Mouse (Mus musculus) heart, embryonic 15.5 days (tissue): ENCODE data around the gene Eri3. TPM values are rescaled to one million over a fixed set of nuclear protein-coding genes. Genes with fewer than 3 reads are reported as not detected.

ENCODE experiments used
- ATAC-seq: fragments of 200-750 bp; cut with Nextera tagmentation; replicated peaks from 2 replicates; pipeline ENCODE4 v1.8.0; 2017; ENCODE audit warnings: low read depth, moderate TSS enrichment; ENCODE audit not compliant: insufficient number of reproducible peaks, insufficient read depth, low FRiP score
- H3K27ac ChIP-seq: fragments of 300-500 bp; sonication (generic); 2 replicates; pipeline ENCODE4 v1.5.1; 2015; ENCODE audit warnings: mild to moderate bottlenecking, inconsistent platforms
- H3K27me3 ChIP-seq: fragments of 300-500 bp; sonication (generic); 2 replicates; pipeline ENCODE4 v1.6.1; 2015; ENCODE audit warnings: inconsistent platforms
- H3K36me3 ChIP-seq: fragments of 300-500 bp; sonication (generic); 2 replicates; pipeline ENCODE4 v1.6.1; 2015; ENCODE audit warnings: mild to moderate bottlenecking, inconsistent platforms
- H3K4me1 ChIP-seq: fragments of 300-500 bp; sonication (generic); replicated peaks from 2 replicates; pipeline ENCODE4 v1.6.1; 2015; ENCODE audit warnings: inconsistent platforms
- H3K4me2 ChIP-seq: fragments of 300-500 bp; sonication (generic); 2 replicates; pipeline ENCODE4 v1.6.1; 2015; ENCODE audit warnings: inconsistent platforms, mild to moderate bottlenecking, moderate library complexity
- H3K4me3 ChIP-seq: fragments of 300-500 bp; sonication (generic); 2 replicates; pipeline ENCODE4 v1.5.1; 2015; ENCODE audit warnings: mild to moderate bottlenecking, inconsistent platforms
- H3K9ac ChIP-seq: fragments of 300-500 bp; sonication (generic); 2 replicates; pipeline ENCODE4 v1.6.1; 2015; ENCODE audit warnings: mild to moderate bottlenecking, inconsistent platforms
- H3K9me3 ChIP-seq: fragments of 300-500 bp; sonication (generic); replicated peaks from 2 replicates; pipeline ENCODE4 v1.6.1; 2016; ENCODE audit warnings: inconsistent platforms
- WGBS: fragments of 180-500 bp; shearing (Covaris S2); methylation state at CpG from one replicate; pipeline ENCODE4 v1.1.7; 2015; ENCODE audit warnings: mixed read lengths; 5-methylcytosine and 5-hydroxymethylcytosine counted together
- polyA plus RNA-seq: library from polyadenylated mRNA; unstranded; fragments of >200 nt; fragmentation: Nextera tagmentation; extraction: Ambion mirVana; gene quantifications from 2 replicates; pipeline ENCODE4 v1.2.1, GENCODE M21; 2015

The Eri3 gene
- polyA plus RNA-seq, 1 experiment from 2014 or later, result 104 TPM

DNA sequence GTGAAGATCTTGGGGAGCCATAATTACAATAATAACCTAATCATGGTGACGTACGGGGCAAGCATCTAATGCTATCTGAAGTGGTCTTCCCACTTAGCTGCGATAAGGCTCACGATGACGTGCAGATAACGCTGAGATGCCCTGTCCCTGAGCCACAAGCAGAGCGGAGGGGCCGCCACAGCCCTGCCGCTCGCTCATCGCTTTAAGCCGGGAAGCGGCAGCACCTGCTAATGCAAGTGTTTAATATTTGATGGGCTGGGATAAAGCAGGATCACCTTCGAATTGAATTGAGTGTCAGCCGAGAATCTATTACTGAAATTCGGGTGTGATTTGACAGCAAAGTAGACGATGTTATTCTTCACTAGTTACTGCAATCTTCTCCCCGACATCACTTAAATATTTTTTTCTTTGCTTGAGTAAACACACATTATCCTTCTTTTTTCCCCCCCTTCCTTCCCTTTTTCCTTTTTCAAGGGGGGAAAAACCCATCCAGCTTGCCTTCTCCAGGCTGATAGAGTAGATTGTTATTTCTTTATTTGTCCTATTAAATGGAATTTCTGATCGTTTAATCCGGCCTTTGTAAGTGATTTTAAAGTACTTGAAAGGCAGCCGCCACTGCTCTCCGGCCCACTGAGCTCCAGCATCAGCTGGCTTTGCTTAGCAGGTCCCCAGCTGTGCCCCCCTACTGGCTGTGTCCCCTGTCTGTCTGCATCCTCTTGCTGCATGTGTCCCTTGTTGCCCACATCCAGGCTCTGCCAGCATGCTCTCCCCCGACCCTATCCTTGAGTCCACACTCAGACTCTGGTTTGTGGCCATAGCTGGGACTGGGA, 97.0 kb downstream of the Eri3 start:
- H3K4me3 ChIP-seq, result no peak overlapping the region
- peaks cover 8% of the 10 kb centered on the region; the same call in 1 of the 2 replicates for H3K36me3 ChIP-seq
- ATAC-seq, result no peak
- H3K4me1 ChIP-seq, result peaks cover 9% of the 10 kb centered on the region
- WGBS, result 61% methylated on average over 23 of the region's 23 CpGs
- no peaks in the 10 kb centered on the region for H3K9me3 ChIP-seq
- no peak overlapping the region for H3K9ac ChIP-seq
- no peak overlapping the region for H3K27ac ChIP-seq
- H3K27me3 ChIP-seq, result no peaks in the 10 kb centered on the region
- H3K4me2 ChIP-seq, result no peak overlapping the region

GRCm38 (mm10) chr4:117651626-117652101, 101.5 kb downstream of the Eri3 start:
- Histone ChIP-seq H3K9ac (no peak overlapping the region), H3K4me2 (no peak overlapping the region), H3K36me3 (peaks cover 8% of the 10 kb centered on the region; the same call in 1 of the 2 replicates), H3K9me3 (no peaks in the 10 kb centered on the region), H3K27ac (no peak overlapping the region), H3K27me3 (no peaks in the 10 kb centered on the region), H3K4me1 (peaks cover 20% of the 10 kb centered on the region), H3K4me3 (no peak overlapping the region)
- WGBS, result 56% methylated on average over 8 of the region's 8 CpGs
- no peak for ATAC-seq

DNA sequence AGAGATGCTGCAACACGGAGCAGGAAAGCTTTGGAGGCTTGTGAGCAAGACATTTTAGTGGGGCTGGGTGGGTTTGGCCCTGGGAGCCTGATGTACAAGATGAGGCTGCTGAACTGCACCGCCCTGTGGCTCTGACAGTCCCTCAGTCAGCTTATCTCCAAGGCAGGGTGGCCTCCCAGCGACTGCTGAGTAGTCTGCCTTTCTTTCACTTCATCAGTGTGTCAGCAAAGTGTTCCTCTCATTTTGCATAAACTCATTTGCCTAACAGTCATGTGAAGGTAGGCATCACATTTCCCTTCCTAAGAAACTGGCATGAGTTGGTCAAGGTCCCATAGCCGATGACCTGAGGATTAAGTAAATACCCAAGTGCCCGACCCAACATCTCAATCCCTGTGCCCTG, 102.6 kb downstream of the Eri3 start:
- no peaks in the 10 kb centered on the region for H3K27me3 ChIP-seq
- no peaks in the 10 kb centered on the region for H3K9me3 ChIP-seq
- ATAC-seq, result no peak
- H3K9ac ChIP-seq, result no peak overlapping the region
- no peak overlapping the region for H3K4me3 ChIP-seq
- WGBS, result 53% methylated on average over 5 of the region's 5 CpGs
- H3K4me1 ChIP-seq, result peaks cover 17% of the 10 kb centered on the region
- no peak overlapping the region for H3K27ac ChIP-seq
- no peak overlapping the region for H3K4me2 ChIP-seq
- H3K36me3 ChIP-seq, result peaks cover 8% of the 10 kb centered on the region; the same call in 1 of the 2 replicates

DNA sequence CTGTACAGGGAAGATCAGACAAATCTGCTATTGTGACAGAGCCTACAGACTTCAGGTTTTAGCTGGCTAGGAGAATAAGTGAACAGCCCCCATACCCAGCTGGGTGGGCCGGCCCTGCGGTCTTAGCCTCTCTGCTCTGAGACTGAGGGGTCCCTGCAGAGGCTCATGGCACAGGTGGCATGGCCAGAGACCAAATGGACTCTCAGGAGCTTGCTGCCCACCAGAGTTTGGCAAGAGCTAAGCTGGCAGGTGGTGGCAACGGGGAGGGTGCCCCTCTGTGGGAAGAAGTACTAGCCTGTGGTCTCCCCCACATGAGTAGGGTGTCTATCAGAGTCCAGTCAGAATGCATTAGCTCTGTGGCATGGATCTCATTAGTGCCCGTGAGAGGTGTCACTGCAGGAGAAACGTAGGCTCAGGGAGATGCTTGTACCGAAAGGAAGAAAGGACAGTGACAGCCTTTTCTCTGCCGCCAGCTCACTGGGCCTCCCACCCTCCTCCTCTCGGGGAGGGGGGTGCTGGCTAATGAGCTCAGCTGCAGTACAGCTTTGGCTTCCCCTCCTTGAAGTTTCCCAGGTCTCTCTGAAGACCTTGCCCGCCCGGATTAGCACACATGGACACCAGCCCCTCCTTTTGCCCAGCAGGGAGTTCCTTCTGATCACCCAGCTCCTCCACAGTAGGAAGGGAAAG, 104.0 kb downstream of the Eri3 start:
- Histone ChIP-seq H3K4me3 (no peak overlapping the region), H3K27me3 (no peaks in the 10 kb centered on the region), H3K36me3 (peaks cover 8% of the 10 kb centered on the region; the same call in 1 of the 2 replicates), H3K4me1 (peaks cover 19% of the 10 kb centered on the region), H3K4me2 (no peak overlapping the region), H3K27ac (no peak overlapping the region), H3K9me3 (no peaks in the 10 kb centered on the region), H3K9ac (no peak overlapping the region)
- ATAC-seq, result no peak
- WGBS, result 43% methylated on average over 10 of the region's 10 CpGs

DNA sequence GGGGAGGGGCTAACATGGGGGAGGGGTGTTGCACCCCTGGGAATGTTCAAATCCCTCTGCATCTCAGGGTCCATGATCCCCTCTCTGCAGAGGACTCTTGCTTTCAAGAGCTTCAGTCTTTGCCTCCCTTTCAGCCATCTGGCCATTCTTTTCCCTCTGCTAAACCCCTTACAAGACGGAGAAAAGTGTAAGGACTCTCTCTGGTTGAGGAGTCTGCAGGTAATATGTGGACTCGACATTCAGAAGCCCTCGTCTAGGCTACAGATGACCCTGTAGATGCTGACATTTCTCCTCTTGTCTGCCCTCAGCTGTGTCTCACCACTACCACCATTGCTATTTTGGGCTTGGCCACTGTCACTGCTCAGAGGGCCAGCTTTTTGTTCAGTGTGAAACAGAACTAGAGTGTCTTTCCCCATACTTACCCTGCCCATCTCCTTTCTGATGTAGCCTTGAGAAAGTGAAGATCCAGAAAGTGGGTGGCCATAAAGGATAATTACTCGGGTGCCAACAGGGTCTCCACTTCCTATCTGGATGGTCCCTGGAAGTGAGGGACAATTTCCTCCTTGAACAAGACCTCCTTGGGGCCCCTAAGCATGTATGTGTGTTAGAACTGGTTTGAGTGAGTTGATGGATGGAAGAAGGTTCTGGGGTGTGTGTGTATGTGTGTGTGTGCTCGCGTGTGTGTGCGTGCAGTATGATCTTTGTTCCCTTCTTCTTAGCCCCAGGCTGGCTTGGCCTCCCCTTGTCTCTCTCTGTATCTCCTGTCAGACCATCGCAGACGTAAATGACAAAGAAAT, 104.7 kb downstream of the Eri3 start:
- Histone ChIP-seq H3K9ac (no peak overlapping the region), H3K27ac (no peak overlapping the region), H3K27me3 (no peaks in the 10 kb centered on the region), H3K9me3 (no peaks in the 10 kb centered on the region), H3K4me1 (peaks cover 19% of the 10 kb centered on the region), H3K36me3 (peaks cover 6% of the 10 kb centered on the region; the same call in 1 of the 2 replicates), H3K4me3 (no peak overlapping the region), H3K4me2 (no peak overlapping the region)
- no peak for ATAC-seq
- WGBS, result 51% methylated on average over 9 of the region's 9 CpGs

DNA sequence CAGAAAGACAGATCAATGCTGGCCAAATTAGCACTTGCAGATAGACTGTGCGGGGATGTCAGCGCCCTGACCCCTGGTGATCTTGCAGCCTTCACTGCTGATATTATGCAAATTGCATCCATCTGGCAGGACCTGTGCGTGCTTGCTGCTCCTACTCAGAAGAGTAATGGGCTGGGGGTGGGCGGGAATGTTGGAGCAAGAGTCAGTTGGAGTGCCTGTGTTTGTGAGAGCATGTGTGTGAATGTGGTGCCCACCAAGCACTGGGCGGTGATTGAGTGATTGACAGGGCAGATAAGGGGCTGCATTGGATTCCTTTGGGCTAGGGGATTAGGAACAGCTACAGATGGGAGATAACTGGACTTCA, 105.3 kb downstream of the Eri3 start:
- Histone ChIP-seq H3K27me3 (no peaks in the 10 kb centered on the region), H3K36me3 (0 out of 2 replicates have a peak, but pooled peaks cover under 1% of the 10 kb centered on the region), H3K9ac (no peak overlapping the region), H3K27ac (no peak overlapping the region), H3K4me3 (no peak overlapping the region), H3K4me1 (peaks cover 19% of the 10 kb centered on the region), H3K4me2 (no peak overlapping the region), H3K9me3 (no peaks in the 10 kb centered on the region)
- no peak for ATAC-seq
- WGBS, result 45% methylated on average over 5 of the region's 5 CpGs

GRCm38 (mm10) chr4:117656961-117657360, 106.8 kb downstream of the Eri3 start:
- 77% methylated on average over 6 of the region's 6 CpGs for WGBS
- H3K36me3 ChIP-seq, result no peaks in the 10 kb centered on the region
- H3K27ac ChIP-seq, result no peak overlapping the region
- no peak overlapping the region for H3K4me2 ChIP-seq
- no peaks in the 10 kb centered on the region for H3K9me3 ChIP-seq
- no peaks in the 10 kb centered on the region for H3K27me3 ChIP-seq
- H3K9ac ChIP-seq, result no peak overlapping the region
- no peak overlapping the region for H3K4me3 ChIP-seq
- H3K4me1 ChIP-seq, result peaks cover 17% of the 10 kb centered on the region
- no peak for ATAC-seq

DNA sequence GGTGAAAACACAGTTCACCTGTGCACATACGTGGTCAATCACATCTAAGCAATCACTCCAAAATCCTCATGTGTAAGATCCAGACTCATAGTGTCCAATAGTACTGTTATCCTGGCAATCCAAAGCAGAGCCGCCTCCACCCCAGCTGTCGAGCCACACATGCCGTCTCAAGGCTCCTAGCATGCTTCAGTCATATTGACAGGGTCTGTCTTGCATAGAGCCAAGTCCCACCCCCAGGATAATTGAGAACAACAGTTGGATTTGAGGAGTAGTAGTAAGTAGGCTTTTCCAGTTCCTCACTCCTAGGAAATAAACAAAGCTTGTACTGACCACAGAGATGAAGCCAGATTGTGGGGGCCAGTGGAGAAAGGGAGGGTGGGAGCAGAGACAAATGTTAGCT, 107.5 kb downstream of the Eri3 start:
- Histone ChIP-seq H3K9me3 (no peaks in the 10 kb centered on the region), H3K4me2 (no peak overlapping the region), H3K4me1 (peaks cover 17% of the 10 kb centered on the region), H3K27ac (no peak overlapping the region), H3K27me3 (no peaks in the 10 kb centered on the region), H3K36me3 (no peaks in the 10 kb centered on the region), H3K9ac (no peak overlapping the region), H3K4me3 (no peak overlapping the region)
- ATAC-seq, result no peak
- 81% methylated on average over 4 of the region's 4 CpGs for WGBS

- Histone ChIP-seq H3K27me3 (no peaks in the 10 kb centered on the region), H3K4me2 (no peak overlapping the region), H3K27ac (no peak overlapping the region), H3K36me3 (no peaks in the 10 kb centered on the region), H3K9ac (no peak overlapping the region), H3K4me1 (peaks cover 17% of the 10 kb centered on the region), H3K9me3 (no peaks in the 10 kb centered on the region), H3K4me3 (no peak overlapping the region)
- no peak for ATAC-seq
- 57% methylated on average over 14 of the region's 14 CpGs for WGBS
Observed at GRCm38 (mm10) chr4:117658582-117659444, 108.6 kb downstream of the Eri3 start.

GRCm38 (mm10) chr4:117660001-117660400, 109.8 kb downstream of the Eri3 start:
- H3K27me3 ChIP-seq, result no peaks in the 10 kb centered on the region
- H3K9me3 ChIP-seq, result no peaks in the 10 kb centered on the region
- H3K4me2 ChIP-seq, result no peak overlapping the region
- WGBS, result 78% methylated on average over 5 of the region's 5 CpGs
- peaks cover 9% of the 10 kb centered on the region for H3K4me1 ChIP-seq
- H3K36me3 ChIP-seq, result no peaks in the 10 kb centered on the region
- no peak overlapping the region for H3K4me3 ChIP-seq
- no peak for ATAC-seq
- no peak overlapping the region for H3K9ac ChIP-seq
- H3K27ac ChIP-seq, result no peak overlapping the region
